Mouse (Mus musculus) embryonic facial prominence, embryonic 14.5 days (tissue): ENCODE data around the gene Dtx1. TPM values are rescaled to one million over a fixed set of nuclear protein-coding genes. Genes with fewer than 3 reads are reported as not detected.

Source experiments
- ATAC-seq: fragments of 200-750 bp; cut with Nextera tagmentation; 2 replicates; pipeline ENCODE4 v1.8.0; 2017; ENCODE audit warnings: low read depth, moderate number of reproducible peaks, moderate TSS enrichment
- DNase-seq: peaks from one replicate; pipeline ENCODE4 v3.0.0-alpha.2; 2015; ENCODE audit warnings: low spot score
- H3K27ac ChIP-seq: fragments of 300-500 bp; sonication (generic); replicated peaks from 2 replicates; pipeline ENCODE4 v1.5.1; 2014; ENCODE audit warnings: low read depth, mild to moderate bottlenecking, low read length, moderate library complexity
- H3K27me3 ChIP-seq: fragments of 300-500 bp; sonication (generic); replicated peaks from 2 replicates; pipeline ENCODE4 v1.6.1; 2014; ENCODE audit warnings: low read length; ENCODE audit not compliant: control insufficient read depth, insufficient read depth
- H3K36me3 ChIP-seq: fragments of 300-500 bp; sonication (generic); 2 replicates; pipeline ENCODE4 v1.6.1; 2014; ENCODE audit warnings: low read length, mixed read lengths; ENCODE audit not compliant: control insufficient read depth, insufficient read depth
- H3K4me1 ChIP-seq: fragments of 300-500 bp; sonication (generic); 2 replicates; pipeline ENCODE4 v1.6.1; 2014; ENCODE audit warnings: antibody characterized with exemption, low read length; ENCODE audit not compliant: control insufficient read depth, insufficient read depth
- H3K4me2 ChIP-seq: fragments of 300-500 bp; sonication (generic); 2 replicates; pipeline ENCODE4 v1.6.1; 2014; ENCODE audit warnings: low read depth, mild to moderate bottlenecking, low read length, moderate library complexity, mixed read lengths
- H3K4me3 ChIP-seq: fragments of 300-500 bp; sonication (generic); 2 replicates; pipeline ENCODE4 v1.5.1; 2014; ENCODE audit warnings: low read depth, mild to moderate bottlenecking, low read length
- H3K9ac ChIP-seq: fragments of 300-500 bp; sonication (generic); 2 replicates; pipeline ENCODE4 v1.6.1; 2014; ENCODE audit warnings: low read depth, mild to moderate bottlenecking, low read length, moderate library complexity, mixed read lengths
- H3K9me3 ChIP-seq: fragments of 300-500 bp; sonication (generic); 2 replicates; pipeline ENCODE4 v1.6.1; 2016; ENCODE audit warnings: low read length; ENCODE audit not compliant: control insufficient read depth
- WGBS: fragments of 180-500 bp; shearing (Covaris S2); extraction: QIAGEN DNeasy Blood & Tissue Kit; methylation state at CpG from one replicate; pipeline ENCODE4 v1.1.7; 2014; 5-methylcytosine and 5-hydroxymethylcytosine counted together
- polyA plus RNA-seq: library from polyadenylated mRNA; unstranded; fragments of >200 nt; fragmentation: Nextera tagmentation; extraction: Ambion mirVana; gene quantifications from 2 replicates; pipeline ENCODE4 v1.2.1, GENCODE M21; 2014

Gene Dtx1
- polyA plus RNA-seq, 1 experiment from 2014 or later = 3.4 TPM

GRCm38 (mm10) chr5:120680918-120681317 is 30.8 kb downstream of the Dtx1 start:
- H3K27ac ChIP-seq = 0 out of 2 replicates have a peak overlapping the region, but pooled peaks have one; percentile 48
- H3K4me3 ChIP-seq = no peak overlapping the region
- DNase-seq (no peak), ATAC-seq (no peak)
- WGBS = 91% methylated on average over 13 of the region's 18 CpGs
- H3K9me3 ChIP-seq = no peaks in the 10 kb centered on the region
- H3K4me2 ChIP-seq = peak overlapping the region; percentile 66
- H3K4me1 ChIP-seq = peaks cover 7% of the 10 kb centered on the region
- H3K27me3 ChIP-seq = peaks cover 25% of the 10 kb centered on the region
- H3K36me3 ChIP-seq = no peaks in the 10 kb centered on the region
- 0 out of 2 replicates have a peak overlapping the region, but pooled peaks have one; percentile 41 for H3K9ac ChIP-seq

GRCm38 (mm10) chr5:120679676-120680555 is 31.8 kb downstream of the Dtx1 start:
- H3K27me3 ChIP-seq = peaks cover 25% of the 10 kb centered on the region
- H3K4me1 ChIP-seq = peaks cover 7% of the 10 kb centered on the region
- H3K9ac ChIP-seq = peak overlapping the region; percentile 48; the same call in 1 of the 2 replicates
- peak overlapping the region; percentile 65 for H3K27ac ChIP-seq
- peak; percentile 99 for DNase-seq
- no peaks in the 10 kb centered on the region for H3K9me3 ChIP-seq
- 1% methylated on average over 23 of the region's 24 CpGs for WGBS
- H3K36me3 ChIP-seq = no peaks in the 10 kb centered on the region
- H3K4me2 ChIP-seq = peak overlapping the region; percentile 66
- peak overlapping the region; percentile 34 for H3K4me3 ChIP-seq
- peak; percentile 91 for ATAC-seq

GRCm38 (mm10) chr5:120677516-120677915 is 34.2 kb downstream of the Dtx1 start:
- Histone ChIP-seq H3K9me3 (no peaks in the 10 kb centered on the region), H3K4me2 (no peak overlapping the region), H3K9ac (no peak overlapping the region), H3K27ac (no peak overlapping the region), H3K4me1 (peaks cover 7% of the 10 kb centered on the region), H3K27me3 (peaks cover 8% of the 10 kb centered on the region), H3K36me3 (no peaks in the 10 kb centered on the region), H3K4me3 (no peak overlapping the region)
- WGBS = 29% methylated on average over 2 of the region's 2 CpGs
- ATAC-seq = no peak
- no peak for DNase-seq

- 28% methylated on average over 18 of the region's 21 CpGs for WGBS
- Histone ChIP-seq H3K27me3 (no peaks in the 10 kb centered on the region), H3K4me2 (no peak overlapping the region), H3K9ac (no peak overlapping the region), H3K27ac (no peak overlapping the region), H3K9me3 (no peaks in the 10 kb centered on the region), H3K4me3 (no peak overlapping the region), H3K4me1 (no peaks in the 10 kb centered on the region), H3K36me3 (no peaks in the 10 kb centered on the region)
- DNase-seq = peak; percentile 86
- ATAC-seq = peak; percentile 62
These were observed 37.2 kb downstream of the Dtx1 start for GRCm38 (mm10) chr5:120674229-120675145.

GRCm38 (mm10) chr5:120673626-120674025 is 38.1 kb downstream of the Dtx1 start:
- Histone ChIP-seq H3K4me1 (no peaks in the 10 kb centered on the region), H3K27ac (no peak overlapping the region), H3K9me3 (no peaks in the 10 kb centered on the region), H3K9ac (no peak overlapping the region), H3K27me3 (no peaks in the 10 kb centered on the region), H3K4me3 (no peak overlapping the region), H3K36me3 (no peaks in the 10 kb centered on the region), H3K4me2 (no peak overlapping the region)
- peak; percentile 56 for DNase-seq
- WGBS = 10% methylated on average over 12 of the region's 12 CpGs
- no peak for ATAC-seq

GRCm38 (mm10) chr5:120671865-120672264 is 39.9 kb downstream of the Dtx1 start:
- Histone ChIP-seq H3K27me3 (no peaks in the 10 kb centered on the region), H3K4me2 (no peak overlapping the region), H3K4me1 (no peaks in the 10 kb centered on the region), H3K9ac (no peak overlapping the region), H3K9me3 (no peaks in the 10 kb centered on the region), H3K27ac (no peak overlapping the region), H3K4me3 (no peak overlapping the region), H3K36me3 (no peaks in the 10 kb centered on the region)
- ATAC-seq (no peak), DNase-seq (no peak)
- WGBS = 86% methylated on average over 3 of the region's 3 CpGs

- Histone ChIP-seq H3K9ac (no peak overlapping the region), H3K36me3 (no peaks in the 10 kb centered on the region), H3K27me3 (no peaks in the 10 kb centered on the region), H3K4me2 (no peak overlapping the region), H3K4me1 (no peaks in the 10 kb centered on the region), H3K27ac (no peak overlapping the region), H3K4me3 (no peak overlapping the region), H3K9me3 (no peaks in the 10 kb centered on the region)
- 84% methylated on average over 7 of the region's 7 CpGs for WGBS
- ATAC-seq = no peak
- DNase-seq = no peak
These were observed 41.6 kb downstream of the Dtx1 start for GRCm38 (mm10) chr5:120670132-120670531.

- H3K27ac ChIP-seq = no peak overlapping the region
- H3K27me3 ChIP-seq = no peaks in the 10 kb centered on the region
- DNase-seq = no peak
- 62% methylated on average over 7 of the region's 7 CpGs for WGBS
- no peaks in the 10 kb centered on the region for H3K9me3 ChIP-seq
- H3K4me1 ChIP-seq = no peaks in the 10 kb centered on the region
- H3K4me2 ChIP-seq = no peak overlapping the region
- ATAC-seq = no peak
- H3K36me3 ChIP-seq = no peaks in the 10 kb centered on the region
- H3K9ac ChIP-seq = no peak overlapping the region
- H3K4me3 ChIP-seq = no peak overlapping the region
These were observed 43.0 kb downstream of the Dtx1 start for GRCm38 (mm10) chr5:120668761-120669160.
